ENCODE assay signal across 8 mouse cellular contexts in the genomic region with DNA sequence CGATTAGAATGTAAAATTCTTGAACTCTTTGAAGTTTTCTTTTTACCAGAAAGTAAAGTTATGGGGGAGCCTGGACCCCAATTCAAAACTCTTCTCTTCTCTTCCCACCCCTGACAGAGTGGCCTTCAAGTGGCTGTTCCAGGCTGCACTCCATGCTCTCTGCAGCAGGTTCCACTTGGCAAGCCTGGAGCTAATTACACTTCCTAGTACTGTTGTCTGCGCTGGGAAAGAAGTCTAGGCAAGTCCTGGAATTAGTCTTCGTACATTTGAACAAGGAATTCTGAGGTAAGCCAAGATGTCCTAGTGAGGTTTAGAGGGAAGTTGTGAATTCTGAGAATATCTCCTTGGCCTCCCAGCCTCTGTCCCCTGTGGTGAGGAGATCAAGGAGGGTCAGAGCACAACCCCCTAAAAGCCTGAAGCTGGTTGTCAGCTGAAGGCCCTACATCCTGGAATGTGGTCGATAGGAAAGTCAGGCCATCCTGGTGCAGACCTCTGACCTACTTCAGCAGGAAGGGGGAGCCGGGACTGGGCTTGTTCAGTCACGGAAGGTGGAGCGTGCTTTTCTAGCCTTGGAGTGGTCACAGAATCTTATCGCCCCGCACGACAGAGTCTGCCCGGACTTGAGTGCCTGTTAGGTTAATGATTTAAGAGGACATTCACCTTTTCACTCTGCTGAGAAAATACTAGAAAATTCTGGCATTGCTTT. TPM values are rescaled to one million over a fixed set of nuclear protein-coding genes. Genes with fewer than 3 reads are reported as not detected.
DNase-seq lines count a peak whose midpoint lies in the region; ATAC-seq and TF ChIP-seq lines count a peak whose summit lies in the region.

No protein-coding gene starts in this region.

- 15% methylated on average over 11 of the region's 11 CpGs for WGBS in heart, embryonic 11.5 days (ENCODE audit: insufficient replicate concordance)
- 17% methylated on average over 11 of the region's 11 CpGs for WGBS in kidney, postnatal 0 days
- 40% methylated on average over 11 of the region's 11 CpGs for WGBS in hindbrain, embryonic 11.5 days

- H3K36me3 ChIP-seq in heart, embryonic 11.5 days (ENCODE audit: control insufficient read depth, insufficient read depth, low read length), result no peaks in the 10 kb centered on the region
- H3K36me3 ChIP-seq in kidney, postnatal 0 days (ENCODE audit: insufficient read depth, low read length), result no peaks in the 10 kb centered on the region
- no peaks in the 10 kb centered on the region for H3K36me3 ChIP-seq in hindbrain, embryonic 11.5 days (ENCODE audit: control insufficient read depth, insufficient read depth, low read length)

- peak; percentile 11 for DNase-seq in gastrocnemius, postnatal 14 days
- no peak for DNase-seq in gastrocnemius, adult 18-20 months (ENCODE audit: low spot score)
- peak; percentile 79 for DNase-seq in kidney, postnatal 0 days (ENCODE audit: low spot score)
- DNase-seq in lung, postnatal 25 days (ENCODE audit: low spot score), result peak; percentile 82
- no peak for DNase-seq in hindbrain, embryonic 11.5 days (ENCODE audit: low spot score)
- DNase-seq in gastrocnemius, postnatal 4 days (ENCODE audit: low spot score in 2 of 2), result no peak
- DNase-seq in adipocyte (ENCODE audit: low spot score), result no peak

- peaks cover 20% of the 10 kb centered on the region for H3K4me1 ChIP-seq in heart, embryonic 11.5 days (ENCODE audit: control insufficient read depth, insufficient read depth, low read length)
- H3K4me1 ChIP-seq in kidney, postnatal 0 days (replicated peaks; ENCODE audit: insufficient read depth, low read length), result peaks cover 17% of the 10 kb centered on the region
- H3K4me1 ChIP-seq in hindbrain, embryonic 11.5 days (replicated peaks; ENCODE audit: control insufficient read depth, insufficient read depth, low read length), result no peaks in the 10 kb centered on the region

- H3K4me2 ChIP-seq in heart, embryonic 11.5 days, result peak overlapping the region; percentile 47
- H3K4me2 ChIP-seq in kidney, postnatal 0 days (ENCODE audit: low read length), result 0 out of 2 replicates have a peak overlapping the region, but pooled peaks have one; percentile 3
- H3K4me2 ChIP-seq in hindbrain, embryonic 11.5 days (replicated peaks; ENCODE audit: low read depth, low read length), result no peak overlapping the region

- H3K9me3 ChIP-seq in heart, embryonic 11.5 days (replicated peaks; ENCODE audit: control insufficient read depth, low read length), result no peaks in the 10 kb centered on the region
- H3K9me3 ChIP-seq in kidney, postnatal 0 days (replicated peaks; ENCODE audit: low read length), result no peaks in the 10 kb centered on the region
- no peaks in the 10 kb centered on the region for H3K9me3 ChIP-seq in hindbrain, embryonic 11.5 days (ENCODE audit: control insufficient read depth, low read length)

- no peaks in the 10 kb centered on the region for H3K27me3 ChIP-seq in heart, embryonic 11.5 days (ENCODE audit: control insufficient read depth, insufficient read depth, low read length)
- H3K27me3 ChIP-seq in kidney, postnatal 0 days (ENCODE audit: insufficient read depth, low read length), result no peaks in the 10 kb centered on the region
- no peaks in the 10 kb centered on the region for H3K27me3 ChIP-seq in hindbrain, embryonic 11.5 days (ENCODE audit: control insufficient read depth, insufficient read depth, low read length)

- ATAC-seq in heart, embryonic 11.5 days (replicated peaks; ENCODE audit: insufficient number of reproducible peaks, low FRiP score, low TSS enrichment), result no peak
- peak; percentile 86 for ATAC-seq in kidney, postnatal 0 days (replicated peaks; ENCODE audit: low FRiP score, low read depth)
- ATAC-seq in hindbrain, embryonic 11.5 days (ENCODE audit: low FRiP score), result no peak

- peak overlapping the region; percentile 63 for H3K27ac ChIP-seq in heart, embryonic 11.5 days (ENCODE audit: low read depth, low read length)
- H3K27ac ChIP-seq in kidney, postnatal 0 days, result peak overlapping the region; percentile 81
- no peak overlapping the region for H3K27ac ChIP-seq in hindbrain, embryonic 11.5 days (ENCODE audit: low read depth, low read length)

- intact Hi-C loops in gastrocnemius, postnatal 14 days (cut with DNase I; ENCODE audit: low total_unique reads), result loop anchor here (10.0 kb wide), 1 partner anchor 48 kb away; no protein-coding TSS in a partner anchor

- no peak for TF ChIP-seq CTCF in kidney, postnatal 0 days (IDR thresholded peaks at IDR 0.05; ENCODE audit: low read depth)

- 0 out of 2 replicates have a peak overlapping the region, but pooled peaks have one; percentile 10 for H3K9ac ChIP-seq in heart, embryonic 11.5 days (ENCODE audit: low read depth, low read length)
- H3K9ac ChIP-seq in kidney, postnatal 0 days (ENCODE audit: low read depth, low read length), result no peak overlapping the region
- no peak overlapping the region for H3K9ac ChIP-seq in hindbrain, embryonic 11.5 days (ENCODE audit: low read depth, low read length)

- H3K4me3 ChIP-seq in heart, embryonic 11.5 days (ENCODE audit: low read depth, low read length), result no peak overlapping the region
- H3K4me3 ChIP-seq in kidney, postnatal 0 days (replicated peaks; ENCODE audit: low read depth, low read length), result no peak overlapping the region
- no peak overlapping the region for H3K4me3 ChIP-seq in hindbrain, embryonic 11.5 days (ENCODE audit: low read depth, low read length)

RNA-seq across cellular contexts. Expression of gene Agps, which starts 59.6 kb away (rescaled TPM):
- total RNA-seq in gastrocnemius, postnatal 14 days (2021), result 10 to 100 TPM; 23.0 to 25.9 TPM
- total RNA-seq in gastrocnemius, adult 18-20 months (2021), result 10 to 100 TPM; 20.8 to 21.4 TPM
- 29.2 and 41.2 TPM in 2 replicates for polyA plus RNA-seq in heart, embryonic 11.5 days (2014; fragmentation: Nextera tagmentation; extraction: Ambion mirVana)
- polyA plus RNA-seq in kidney, postnatal 0 days (2015; fragmentation: Nextera tagmentation; extraction: Ambion mirVana), result 22.7 and 25.6 TPM in 2 replicates
- polyA plus RNA-seq in hindbrain, embryonic 11.5 days (2014; fragmentation: Nextera tagmentation; extraction: Ambion mirVana), result 50.7 and 53.4 TPM in 2 replicates
- total RNA-seq in gastrocnemius, postnatal 4 days (2021), result 10 to 100 TPM; 39.8 to 43.9 TPM

Comparison
In these comparisons a context has a peak if more than half of its experiments do, and no peak if none do; other contexts are left out.
1. DNase-seq: peak in gastrocnemius, postnatal 14 days (single experiment), kidney, postnatal 0 days (single experiment) and lung, postnatal 25 days (single experiment); none in gastrocnemius, adult 18-20 months (single experiment), hindbrain, embryonic 11.5 days (single experiment), gastrocnemius, postnatal 4 days (0 of 2) and adipocyte (single experiment).